Mouse (Mus musculus) liver, adult 2 months (tissue): ENCODE measurements around the gene U2af1l4. TPM values are rescaled to one million over a fixed set of nuclear protein-coding genes. Genes with fewer than 3 reads are reported as not detected.

Experiments used
- DNase-seq: peaks from one replicate; pipeline ENCODE4 v3.0.0-alpha.2; 2011; ENCODE audit warnings: low read depth, low spot score; ENCODE audit errors: extremely low read depth
- H3K27ac ChIP-seq: fragments of 200-500 bp; replicated peaks from 2 replicates; pipeline ENCODE4 v1.5.1; 2012; ENCODE audit warnings: low read depth, mild to moderate bottlenecking, control low read depth, inconsistent platforms, low read length; ENCODE audit not compliant: insufficient read depth
- H3K27me3 ChIP-seq: fragments of 200-500 bp; 2 replicates; pipeline ENCODE4 v1.6.1; 2012; ENCODE audit warnings: mild to moderate bottlenecking, moderate library complexity, low read length, inconsistent platforms; ENCODE audit not compliant: control insufficient read depth, insufficient read depth
- H3K36me3 ChIP-seq: fragments of 200-500 bp; 2 replicates; pipeline ENCODE4 v1.6.1; 2012; ENCODE audit warnings: low read length, inconsistent platforms; ENCODE audit not compliant: control insufficient read depth, insufficient read depth
- H3K4me1 ChIP-seq: fragments of 200-500 bp; 2 replicates; pipeline ENCODE4 v1.6.1; 2011; ENCODE audit warnings: low read length; ENCODE audit not compliant: control insufficient read depth, insufficient read depth
- H3K4me3 ChIP-seq: fragments of 200-500 bp; 2 replicates; pipeline ENCODE4 v1.5.1; 2011; ENCODE audit warnings: low read depth, mild to moderate bottlenecking, control low read depth, low read length, moderate library complexity; ENCODE audit not compliant: insufficient read depth
- H3K79me2 ChIP-seq: fragments of 200-500 bp; 2 replicates; pipeline ENCODE4 v1.6.1; 2012; ENCODE audit warnings: inconsistent platforms, mild to moderate bottlenecking, low read length, moderate library complexity; ENCODE audit not compliant: control insufficient read depth, insufficient read depth
- H3K9ac ChIP-seq: fragments of 200-500 bp; 2 replicates; pipeline ENCODE4 v1.6.1; 2012; ENCODE audit warnings: low read depth, mild to moderate bottlenecking, control low read depth, inconsistent platforms, low read length
- CTCF ChIP-seq: fragments of 200-500 bp; IDR thresholded peaks from 2 replicates; pipeline ENCODE4 v1.5.1; 2011; ENCODE audit warnings: low read depth, low read length, control low read depth
- POLR2A ChIP-seq: fragments of 200-500 bp; IDR thresholded peaks from 2 replicates; pipeline ENCODE4 v1.6.1; 2011; ENCODE audit warnings: low read length, control low read depth; ENCODE audit not compliant: insufficient read depth; ENCODE audit errors: extremely low read depth
- WGBS: fragments of 180-500 bp; shearing (Covaris S2); methylation state at CpG from one replicate; pipeline ENCODE4 v1.1.7; 2018; 5-methylcytosine and 5-hydroxymethylcytosine counted together
- polyA plus RNA-seq: library from polyadenylated mRNA; depleted of rRNA; stranded (reverse); fragments of >200 nt; gene quantifications from 2 replicates; pipeline ENCODE4 v1.2.3, GENCODE M21; 2012
- total RNA-seq: library from RNA; depleted of rRNA; stranded (reverse); fragments of >200 nt; gene quantifications from 2 replicates; pipeline ENCODE4 v1.2.3, GENCODE M21; 2014

The U2af1l4 gene
- total and polyA plus RNA-seq, 2 experiments: 16.2 to 34.6 TPM

- 11% methylated on average over 2 of the region's 2 CpGs for WGBS
- no peak for TF ChIP-seq POLR2A
- TF ChIP-seq CTCF: no peak
- no peak overlapping the region for H3K9ac ChIP-seq
- H3K27me3 ChIP-seq: no peaks in the 10 kb centered on the region
- DNase-seq: peak; percentile 58
- H3K4me3 ChIP-seq: no peak overlapping the region
- H3K27ac ChIP-seq: no peak overlapping the region
- no peaks in the 10 kb centered on the region for H3K4me1 ChIP-seq
- no peaks in the 10 kb centered on the region for H3K79me2 ChIP-seq
- peaks cover 52% of the 10 kb centered on the region for H3K36me3 ChIP-seq
Measured at GRCm38 (mm10) chr7:30572969-30573368, 9.9 kb downstream of the U2af1l4 start.

DNA sequence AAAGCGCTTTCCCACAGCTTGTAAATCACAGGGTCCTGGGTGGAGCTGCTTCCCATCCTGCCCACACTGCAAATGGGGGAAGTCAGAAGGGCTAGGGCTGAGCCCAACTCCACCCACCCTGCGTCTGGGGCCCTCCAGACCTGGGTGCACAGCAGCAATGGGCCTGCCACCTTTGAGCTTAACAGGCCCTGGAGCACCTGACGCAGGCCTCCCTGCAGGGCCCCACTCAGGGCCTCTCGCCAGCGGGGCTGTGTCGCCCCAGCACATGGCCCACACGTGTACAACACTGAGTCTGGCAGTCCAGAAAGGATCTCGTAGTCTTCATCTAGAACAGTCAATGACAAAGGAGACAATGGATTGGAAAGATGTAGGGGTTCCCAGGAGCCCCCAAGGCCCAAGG is 16.8 kb downstream of the U2af1l4 start:
- peaks cover 11% of the 10 kb centered on the region for H3K79me2 ChIP-seq
- no peaks in the 10 kb centered on the region for H3K27me3 ChIP-seq
- H3K4me3 ChIP-seq: no peak overlapping the region
- 97% methylated on average over 8 of the region's 8 CpGs for WGBS
- no peak overlapping the region for H3K27ac ChIP-seq
- no peaks in the 10 kb centered on the region for H3K4me1 ChIP-seq
- no peak for DNase-seq
- peaks cover 52% of the 10 kb centered on the region for H3K36me3 ChIP-seq
- TF ChIP-seq POLR2A (no peak), CTCF (no peak)
- H3K9ac ChIP-seq: no peak overlapping the region

DNA sequence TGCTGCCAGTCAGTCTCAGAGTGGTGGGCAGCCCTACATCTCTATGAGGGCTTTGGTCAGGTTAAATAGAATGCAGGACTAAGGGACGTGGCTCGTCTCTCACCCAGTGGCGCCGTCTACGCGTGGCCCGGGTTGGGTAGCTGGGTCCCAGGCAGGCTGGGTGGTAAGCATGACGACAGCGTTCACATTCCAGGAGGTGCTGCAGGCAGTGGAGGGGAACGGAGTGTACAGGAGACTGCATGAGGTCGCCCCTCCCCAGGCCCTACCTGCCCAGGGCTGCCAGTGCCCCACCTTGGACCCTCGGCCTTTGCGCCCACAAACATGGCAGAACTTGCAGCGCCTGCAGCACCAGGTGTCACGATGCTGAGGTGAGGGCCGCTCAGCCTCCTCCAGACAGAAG is 18.4 kb downstream of the U2af1l4 start:
- no peak overlapping the region for H3K9ac ChIP-seq
- 92% methylated on average over 16 of the region's 16 CpGs for WGBS
- H3K79me2 ChIP-seq: peaks cover 12% of the 10 kb centered on the region
- H3K4me1 ChIP-seq: no peaks in the 10 kb centered on the region
- TF ChIP-seq CTCF (no peak), POLR2A (no peak)
- no peak for DNase-seq
- H3K27ac ChIP-seq: no peak overlapping the region
- H3K27me3 ChIP-seq: no peaks in the 10 kb centered on the region
- H3K4me3 ChIP-seq: no peak overlapping the region
- peaks cover 40% of the 10 kb centered on the region for H3K36me3 ChIP-seq

DNA sequence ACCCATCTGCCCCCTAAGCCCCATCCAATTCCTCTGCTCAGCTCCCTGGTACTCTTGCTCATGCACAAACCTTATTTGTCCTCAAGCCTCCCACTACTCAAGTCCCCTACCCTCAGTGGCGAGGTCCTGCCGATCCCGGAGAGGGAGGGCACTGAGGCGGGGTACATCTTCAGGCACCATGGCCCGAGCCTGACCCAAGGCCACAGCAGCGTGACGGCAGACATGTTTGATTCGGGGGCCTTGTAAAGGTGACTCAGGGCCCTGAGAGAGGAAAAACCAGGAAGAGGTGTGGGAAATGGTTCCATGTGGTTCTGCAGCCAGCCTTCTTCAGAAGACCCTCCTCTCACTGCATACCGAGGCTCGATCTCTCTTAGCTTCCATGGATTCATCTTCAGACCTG is 21.2 kb downstream of the U2af1l4 start:
- Histone ChIP-seq H3K79me2 (peaks cover 28% of the 10 kb centered on the region), H3K4me1 (peaks cover 2% of the 10 kb centered on the region; the same call in 1 of the 2 replicates), H3K27ac (no peak overlapping the region), H3K9ac (no peak overlapping the region), H3K27me3 (no peaks in the 10 kb centered on the region), H3K4me3 (no peak overlapping the region), H3K36me3 (peaks cover 21% of the 10 kb centered on the region)
- no peak for DNase-seq
- TF ChIP-seq CTCF: no peak
- no peak for TF ChIP-seq POLR2A
- 95% methylated on average over 10 of the region's 10 CpGs for WGBS

DNA sequence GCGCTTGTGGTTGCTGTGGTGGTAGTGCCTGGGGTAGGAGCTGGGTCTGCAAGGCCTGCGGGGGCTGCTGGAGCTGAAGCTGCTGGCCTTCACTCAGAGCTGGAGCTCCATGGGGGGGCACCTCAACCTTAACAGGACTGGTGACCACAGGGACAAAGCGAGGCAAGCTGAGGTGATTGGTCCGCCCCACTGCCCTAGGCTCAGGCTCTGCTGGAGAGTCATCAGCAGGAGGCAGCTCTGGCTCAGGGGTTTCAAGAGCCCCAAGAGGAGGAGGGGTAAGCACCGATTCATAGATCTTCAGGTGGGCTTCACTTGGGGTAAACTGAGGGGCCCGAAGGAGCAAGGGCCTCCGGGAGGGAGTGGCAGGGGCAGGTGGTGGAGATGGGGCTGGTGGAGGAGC is 22.1 kb downstream of the U2af1l4 start:
- peaks cover 28% of the 10 kb centered on the region for H3K79me2 ChIP-seq
- H3K4me1 ChIP-seq: peaks cover 2% of the 10 kb centered on the region; the same call in 1 of the 2 replicates
- TF ChIP-seq CTCF: no peak
- no peak for TF ChIP-seq POLR2A
- peaks cover 14% of the 10 kb centered on the region for H3K36me3 ChIP-seq
- H3K27ac ChIP-seq: no peak overlapping the region
- WGBS: 97% methylated on average over 7 of the region's 7 CpGs
- no peak overlapping the region for H3K9ac ChIP-seq
- DNase-seq: no peak
- H3K27me3 ChIP-seq: no peaks in the 10 kb centered on the region
- no peak overlapping the region for H3K4me3 ChIP-seq

DNA sequence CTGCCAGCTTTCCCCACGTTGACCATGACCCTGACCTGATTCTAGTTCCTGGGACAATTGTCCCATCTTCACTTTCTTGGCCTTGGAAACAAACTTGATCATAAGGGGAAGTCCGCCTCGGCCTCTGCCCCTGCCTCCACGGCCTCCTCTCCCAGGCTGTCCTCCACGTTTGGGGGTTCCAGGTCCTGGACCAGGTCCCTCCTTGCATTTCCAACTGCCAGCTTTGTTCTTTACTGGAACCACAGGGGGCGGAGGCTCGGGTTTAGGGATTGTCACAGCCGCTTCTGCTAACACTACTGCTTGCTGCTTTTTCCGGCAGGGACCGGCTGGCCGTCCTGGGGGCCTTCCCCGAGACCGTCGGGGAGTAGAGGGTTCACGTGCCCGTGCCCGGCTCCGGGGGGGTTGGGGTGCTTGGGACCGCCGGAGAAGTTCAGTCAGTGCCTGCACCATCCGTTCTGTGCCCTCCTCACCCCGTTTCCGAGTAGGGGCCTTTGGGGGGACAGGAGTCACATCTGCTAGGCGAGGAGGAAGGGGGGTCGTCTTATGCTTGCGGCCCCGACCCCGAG is 23.4 kb downstream of the U2af1l4 start:
- H3K36me3 ChIP-seq: peaks cover 8% of the 10 kb centered on the region

More for the DNA sequence above, 23.4 kb downstream of the U2af1l4 start:
- Histone ChIP-seq H3K9ac (no peak overlapping the region), H3K4me1 (peaks cover 7% of the 10 kb centered on the region; the same call in 1 of the 2 replicates), H3K79me2 (peaks cover 25% of the 10 kb centered on the region), H3K27me3 (no peaks in the 10 kb centered on the region), H3K27ac (no peak overlapping the region), H3K4me3 (no peak overlapping the region)
- DNase-seq: no peak
- WGBS: 89% methylated on average over 28 of the region's 28 CpGs
- no peak for TF ChIP-seq POLR2A
- no peak for TF ChIP-seq CTCF
